Mouse (Mus musculus) CH12.LX (cell line): ENCODE data around the gene Fgfr2. TPM values are rescaled to one million over a fixed set of nuclear protein-coding genes. Genes with fewer than 3 reads are reported as not detected.
A peak's percentile ranks its signal among the peaks of the same experiment; 100 is the strongest.

Source experiments
- DNase-seq: peaks from one replicate; pipeline ENCODE4 v3.0.0-alpha.2; 2013; ENCODE audit errors: extremely low read depth
- H3K27ac ChIP-seq: 2 replicates; pipeline ENCODE4 v1.5.1; 2012; ENCODE audit warnings: low read depth, mild to moderate bottlenecking, control low read depth, moderate library complexity; ENCODE audit not compliant: insufficient read depth
- H3K27me3 ChIP-seq: replicated peaks from 2 replicates; pipeline ENCODE3; 2012; ENCODE audit warnings: inconsistent platforms
- H3K36me3 ChIP-seq, 2 experiments: replicated peaks in 1 of 2; 2 replicates each; pipeline versions ENCODE3 to v1.6.1; 2012; ENCODE audit warnings: inconsistent platforms in 1 of 2, low read length in 1 of 2, mild to moderate bottlenecking in 1 of 2, mixed read lengths in 1 of 2, moderate library complexity in 1 of 2; ENCODE audit not compliant: control insufficient read depth in 1 of 2, insufficient read depth in 1 of 2
- H3K4me1 ChIP-seq, 2 experiments: 2 replicates each; pipeline ENCODE4 v1.6.1; 2012; ENCODE audit warnings: inconsistent platforms in 1 of 2, moderate library complexity in 1 of 2; ENCODE audit not compliant: insufficient read depth in 2 of 2, control insufficient read depth in 1 of 2
- H3K4me2 ChIP-seq: 2 replicates; pipeline ENCODE4 v1.6.1; 2012; ENCODE audit warnings: low read depth, mild to moderate bottlenecking, control low read depth; ENCODE audit not compliant: poor library complexity, insufficient read depth, severe bottlenecking
- H3K4me3 ChIP-seq, 3 experiments: fragments of 150-350 bp in 1 of 3; sonication (generic) in 1 of 3; replicated peaks in 1 of 3; 2 replicates each; pipeline versions ENCODE3 to v1.5.1; 2011 to 2012; ENCODE audit warnings: low read depth in 2 of 3, low read length in 2 of 3, mild to moderate bottlenecking in 2 of 3, moderate library complexity in 2 of 3, control low read depth in 1 of 3, improper control_type of control experiment in 1 of 3, inconsistent platforms in 1 of 3, mixed read lengths in 1 of 3; ENCODE audit not compliant: poor library complexity in 1 of 3
- H3K79me2 ChIP-seq: replicated peaks from 2 replicates; pipeline ENCODE4 v1.6.1; 2012; ENCODE audit warnings: mild to moderate bottlenecking, moderate library complexity; ENCODE audit not compliant: control insufficient read depth, poor library complexity, insufficient read depth, severe bottlenecking; ENCODE audit errors: extremely low read depth
- H3K9ac ChIP-seq: 2 replicates; pipeline ENCODE4 v1.6.1; 2012; ENCODE audit warnings: low read depth, mild to moderate bottlenecking, control low read depth, moderate library complexity; ENCODE audit not compliant: insufficient read depth
- H3K9me3 ChIP-seq: replicated peaks from 2 replicates; pipeline ENCODE3; 2012; ENCODE audit warnings: low read length, inconsistent platforms, mixed read lengths
- CHD2 ChIP-seq: IDR thresholded peaks from 2 replicates; pipeline ENCODE4 v1.6.1; 2011; ENCODE audit warnings: low read length, improper control_type of control experiment
- CTCF ChIP-seq, 2 experiments: IDR thresholded peaks in 1 of 2; conservative IDR thresholded peaks in 1 of 2; 2 replicates each; pipeline ENCODE4 v1.5.1; 2011 to 2012; ENCODE audit warnings: low read depth in 2 of 2, low read length in 2 of 2, improper control_type of control experiment in 1 of 2, inconsistent platforms in 1 of 2, mild to moderate bottlenecking in 1 of 2, moderate library complexity in 1 of 2
- ELF1 ChIP-seq: IDR thresholded peaks from 2 replicates; pipeline ENCODE4 v1.6.1; 2014; ENCODE audit warnings: low read depth, mild to moderate bottlenecking, inconsistent platforms, low read length, improper control_type of control experiment
- EP300 ChIP-seq: IDR thresholded peaks from 2 replicates; pipeline ENCODE4 v1.6.1; 2011; ENCODE audit warnings: low read length, improper control_type of control experiment
- ETS1 ChIP-seq: conservative IDR thresholded peaks from 2 replicates; pipeline ENCODE4 v1.6.1; 2012; ENCODE audit warnings: low read depth, mild to moderate bottlenecking, inconsistent platforms, low read length, improper control_type of control experiment, moderate library complexity
- HCFC1 ChIP-seq: IDR thresholded peaks from 2 replicates; pipeline ENCODE4 v1.6.1; 2012; ENCODE audit warnings: low read depth, mild to moderate bottlenecking, inconsistent platforms, low read length, improper control_type of control experiment
- MAZ ChIP-seq: IDR thresholded peaks from 2 replicates; pipeline ENCODE4 v1.6.1; 2012; ENCODE audit warnings: low read depth, mild to moderate bottlenecking, inconsistent platforms, low read length, improper control_type of control experiment, moderate library complexity
- MEF2A ChIP-seq: IDR thresholded peaks from 2 replicates; pipeline ENCODE4 v1.6.1; 2014; ENCODE audit warnings: low read depth, mild to moderate bottlenecking, inconsistent platforms, low read length, improper control_type of control experiment, borderline replicate concordance
- NRF1 ChIP-seq: IDR thresholded peaks from 2 replicates; pipeline ENCODE4 v1.6.1; 2014; ENCODE audit warnings: low read depth, mild to moderate bottlenecking, inconsistent platforms, low read length, improper control_type of control experiment, moderate library complexity
- PAX5 ChIP-seq: IDR thresholded peaks from 2 replicates; pipeline ENCODE4 v1.6.1; 2012; ENCODE audit warnings: low read length, inconsistent platforms, mixed read lengths
- POLR2A ChIP-seq: IDR thresholded peaks from 2 replicates; pipeline ENCODE4 v1.6.1; 2011; ENCODE audit warnings: low read depth, mild to moderate bottlenecking, improper control_type of control experiment, low read length
- RAD21 ChIP-seq: IDR thresholded peaks from 2 replicates; pipeline ENCODE4 v1.6.1; 2011; ENCODE audit warnings: low read depth, mild to moderate bottlenecking, low read length, improper control_type of control experiment, moderate library complexity
- RCOR1 ChIP-seq: conservative IDR thresholded peaks from 2 replicates; pipeline ENCODE4 v1.6.1; 2012; ENCODE audit warnings: low read depth, mild to moderate bottlenecking, inconsistent platforms, low read length, improper control_type of control experiment
- SIN3A ChIP-seq: IDR thresholded peaks from 2 replicates; pipeline ENCODE4 v1.6.1; 2012; ENCODE audit warnings: low read length, improper control_type of control experiment, inconsistent platforms
- SMC3 ChIP-seq: IDR thresholded peaks from 2 replicates; pipeline ENCODE4 v1.6.1; 2011; ENCODE audit warnings: low read depth, low read length, improper control_type of control experiment
- TCF12 ChIP-seq: IDR thresholded peaks from 2 replicates; pipeline ENCODE4 v1.6.1; 2014; ENCODE audit warnings: low read depth, mild to moderate bottlenecking, inconsistent platforms, low read length, improper control_type of control experiment
- USF2 ChIP-seq: conservative IDR thresholded peaks from 2 replicates; pipeline ENCODE4 v1.6.1; 2011; ENCODE audit warnings: low read depth, low read length, improper control_type of control experiment
- ZKSCAN1 ChIP-seq: IDR thresholded peaks from 2 replicates; pipeline ENCODE4 v1.6.1; 2012; ENCODE audit warnings: low read depth, inconsistent platforms, low read length, improper control_type of control experiment, borderline replicate concordance
- ZNF384 ChIP-seq: IDR thresholded peaks from 2 replicates; pipeline ENCODE4 v1.6.1; 2012; ENCODE audit warnings: low read depth, low read length, improper control_type of control experiment, inconsistent platforms
- dilution Hi-C: fragments of 300-500 bp; cut with MboI; formaldehyde crosslinking; loops from 2 replicates; pipeline ENCODE4 v1.14.3; 2020; ENCODE audit warnings: low sequenced_read_pairs; ENCODE audit not compliant: extremely low pct_unique_long_range_greater_than_20kb, extremely low pct_ligation_motif_present
- in situ Hi-C: fragments of 300-500 bp; cut with MboI; formaldehyde crosslinking; loops from 3 replicates; pipeline ENCODE4 v1.14.3; 2019; ENCODE audit warnings: low sequenced_read_pairs, low pct_ligation_motif_present, low pct_unique_long_range_greater_than_20kb, mixed read lengths
- polyA plus RNA-seq: library from polyadenylated mRNA; unstranded; fragments of >175 nt; gene quantifications from 2 replicates; pipeline ENCODE4 v1.2.1, GENCODE M21; 2012; ENCODE audit warnings: low read depth; ENCODE audit not compliant: insufficient read length
- total RNA-seq, 2 experiments: library from RNA; depleted of rRNA; stranded (reverse); fragments of 300-350 nt in 1 of 2; fragments of >200 nt in 1 of 2; gene quantifications; 2 replicates each; pipeline ENCODE4 v1.2.3; 2012 to 2014

Gene Fgfr2
- total and polyA plus RNA-seq, 3 experiments = not detected

GRCm38 (mm10) chr7:131861157-131861556 is 1262.0 kb downstream of the Fgfr2 start:
- TF ChIP-seq PAX5 (no peak), SMC3 (peak; percentile 31), RAD21 (peak; percentile 22), CTCF (conservative IDR thresholded peaks at IDR 0.05 in 1 of 2, IDR thresholded peaks at IDR 0.05 in 1 of 2; ENCODE audit: low read depth in 2 of 2, low read length in 2 of 2) (peak in 1 of 2 experiments; percentile 34; a peak in 2 of 4 replicates)
- peaks cover 4% of the 10 kb centered on the region for H3K9me3 ChIP-seq
- in situ Hi-C loops = no loop called here

DNA sequence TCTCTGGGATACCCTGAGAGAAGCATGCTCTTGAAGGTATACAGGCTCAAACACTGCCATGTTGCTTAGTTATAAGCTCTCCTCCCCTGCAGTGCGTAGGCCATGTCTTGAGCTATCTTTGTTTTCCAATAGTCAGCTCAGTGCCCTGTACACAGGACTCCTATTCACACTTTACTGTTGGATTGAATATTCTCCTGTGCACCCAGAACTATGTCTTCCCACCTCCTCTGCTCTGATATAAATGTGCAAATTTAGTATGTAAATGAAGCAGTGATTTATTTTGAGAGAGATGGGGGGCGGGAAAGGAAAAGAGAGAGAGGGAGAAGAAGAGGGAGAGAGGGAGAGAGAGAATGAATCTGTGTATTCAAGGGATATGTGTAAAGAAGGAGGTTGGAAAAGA is 1267.5 kb downstream of the Fgfr2 start:
- no peak for DNase-seq
- Histone ChIP-seq H3K9me3 (peaks cover 4% of the 10 kb centered on the region), H3K4me3 (no peak overlapping the region), H3K4me2 (no peak overlapping the region), H3K9ac (no peak overlapping the region), H3K79me2 (no peaks in the 10 kb centered on the region), H3K27me3 (peaks cover 93% of the 10 kb centered on the region), H3K4me1 (no peaks in the 10 kb centered on the region), H3K27ac (no peak overlapping the region), H3K36me3 (no peaks in the 10 kb centered on the region)
- dilution Hi-C loops (no loop called here), in situ Hi-C loops (no loop called here)
- TF ChIP-seq MAZ (no peak), ZKSCAN1 (no peak), ELF1 (no peak), HCFC1 (no peak), ZNF384 (no peak), CTCF (conservative IDR thresholded peaks at IDR 0.05 in 1 of 2, IDR thresholded peaks at IDR 0.05 in 1 of 2; ENCODE audit: low read depth in 2 of 2, low read length in 2 of 2) (no peak), POLR2A (no peak), NRF1 (no peak), TCF12 (no peak), RCOR1 (no peak), SIN3A (no peak), EP300 (no peak), ETS1 (no peak), MEF2A (no peak), CHD2 (no peak), USF2 (no peak)

More at GRCm38 (mm10) chr7:131861157-131861556, 1262.0 kb downstream of the Fgfr2 start:
- no peaks in the 10 kb centered on the region for H3K36me3 ChIP-seq
- no peak for DNase-seq
- no peak overlapping the region for H3K9ac ChIP-seq
- H3K79me2 ChIP-seq = no peaks in the 10 kb centered on the region
- no peak overlapping the region for H3K27ac ChIP-seq
- H3K27me3 ChIP-seq = peaks cover 89% of the 10 kb centered on the region
- H3K4me1 ChIP-seq = no peaks in the 10 kb centered on the region
- dilution Hi-C loops = no loop called here
- H3K4me2 ChIP-seq = no peak overlapping the region
- no peak overlapping the region for H3K4me3 ChIP-seq
